Mouse (Mus musculus): ENCODE measurements around the gene Slc41a2. TPM values are rescaled to one million over a fixed set of nuclear protein-coding genes. Genes with fewer than 3 reads are reported as not detected.

The Slc41a2 gene
- polyA plus RNA-seq, 1 experiment from 2014 or later = 3.6 TPM

GRCm38 (mm10) chr10:83301687-83302086 lies 36.0 kb downstream of the Slc41a2 start:
- DNase-seq (ENCODE audit: low spot score) (no peak), ATAC-seq (no peak)
- no peaks in the 10 kb centered on the region for H3K4me1 ChIP-seq (ENCODE audit: control insufficient read depth, insufficient read depth, low read length)
- no peak overlapping the region for H3K4me2 ChIP-seq (ENCODE audit: low read length)
- no peaks in the 10 kb centered on the region for H3K27me3 ChIP-seq (replicated peaks; ENCODE audit: control insufficient read depth, insufficient read depth, low read length)
- H3K36me3 ChIP-seq (ENCODE audit: control insufficient read depth, insufficient read depth, low read length) = no peaks in the 10 kb centered on the region
- H3K4me3 ChIP-seq (ENCODE audit: low read depth, low read length) = no peak overlapping the region
- H3K9ac ChIP-seq (ENCODE audit: low read length) = no peak overlapping the region
- no peaks in the 10 kb centered on the region for H3K9me3 ChIP-seq (replicated peaks; ENCODE audit: control insufficient read depth, low read length)
- WGBS = 87% methylated on average over 4 of the region's 4 CpGs
- H3K27ac ChIP-seq (ENCODE audit: low read depth, low read length) = no peak overlapping the region

- 78% methylated on average over 3 of the region's 3 CpGs for WGBS
- H3K27ac ChIP-seq (ENCODE audit: low read depth, low read length) = no peak overlapping the region
- H3K27me3 ChIP-seq (replicated peaks; ENCODE audit: control insufficient read depth, insufficient read depth, low read length) = no peaks in the 10 kb centered on the region
- H3K9ac ChIP-seq (ENCODE audit: low read length) = no peak overlapping the region
- H3K36me3 ChIP-seq (ENCODE audit: control insufficient read depth, insufficient read depth, low read length) = no peaks in the 10 kb centered on the region
- ATAC-seq (no peak), DNase-seq (ENCODE audit: low spot score) (no peak)
- no peaks in the 10 kb centered on the region for H3K9me3 ChIP-seq (replicated peaks; ENCODE audit: control insufficient read depth, low read length)
- H3K4me1 ChIP-seq (ENCODE audit: control insufficient read depth, insufficient read depth, low read length) = no peaks in the 10 kb centered on the region
- no peak overlapping the region for H3K4me3 ChIP-seq (ENCODE audit: low read depth, low read length)
- H3K4me2 ChIP-seq (ENCODE audit: low read length) = no peak overlapping the region
These were observed 36.6 kb downstream of the Slc41a2 start for GRCm38 (mm10) chr10:83301054-83301453.

DNA sequence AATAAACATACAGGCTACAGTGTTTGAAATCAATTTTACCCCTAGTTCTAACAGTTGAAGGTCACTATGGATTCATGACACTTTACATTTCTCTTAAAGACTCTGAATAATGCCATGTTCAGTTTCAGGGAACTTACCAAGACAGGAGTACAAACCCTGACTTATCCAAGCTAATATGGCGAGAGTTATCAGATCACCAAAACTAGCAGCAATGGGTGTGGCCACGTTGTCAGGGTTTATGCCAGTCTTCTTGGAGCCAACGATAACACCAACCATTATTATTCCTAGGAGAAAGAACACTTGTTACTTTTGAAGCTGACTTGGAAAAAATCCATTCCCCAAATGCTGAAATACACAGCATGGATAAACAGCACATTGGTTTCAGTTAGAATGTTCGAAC lies 40.7 kb downstream of the Slc41a2 start:
- Histone ChIP-seq H3K9ac (ENCODE audit: low read length) (no peak overlapping the region), H3K4me3 (ENCODE audit: low read depth, low read length) (no peak overlapping the region), H3K4me2 (ENCODE audit: low read length) (no peak overlapping the region), H3K9me3 (replicated peaks; ENCODE audit: control insufficient read depth, low read length) (no peaks in the 10 kb centered on the region), H3K4me1 (ENCODE audit: control insufficient read depth, insufficient read depth, low read length) (no peaks in the 10 kb centered on the region), H3K27me3 (replicated peaks; ENCODE audit: control insufficient read depth, insufficient read depth, low read length) (no peaks in the 10 kb centered on the region), H3K27ac (ENCODE audit: low read depth, low read length) (no peak overlapping the region), H3K36me3 (ENCODE audit: control insufficient read depth, insufficient read depth, low read length) (no peaks in the 10 kb centered on the region)
- no peak for DNase-seq (ENCODE audit: low spot score)
- WGBS = 83% methylated on average over 4 of the region's 4 CpGs
- ATAC-seq = no peak

DNA sequence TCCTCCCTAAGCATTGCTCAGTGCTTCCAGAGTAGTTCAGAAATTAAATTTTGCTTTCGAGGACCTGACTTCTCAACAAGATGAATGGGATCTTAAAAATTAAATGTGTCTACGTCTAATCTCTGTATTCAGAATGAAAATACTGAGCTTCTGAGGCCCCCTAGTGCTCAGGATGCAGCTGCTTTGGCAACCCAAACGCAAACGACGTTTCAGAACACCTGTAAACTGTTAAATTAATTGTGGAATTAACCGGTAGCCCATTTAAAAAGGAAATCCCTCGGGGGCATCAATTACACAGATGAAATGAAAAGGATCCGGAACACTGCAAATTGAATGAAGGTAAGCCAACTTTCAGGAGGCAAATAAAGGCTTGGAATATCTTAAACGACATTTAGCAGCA lies 42.9 kb downstream of the Slc41a2 start:
- ATAC-seq = no peak

DNA sequence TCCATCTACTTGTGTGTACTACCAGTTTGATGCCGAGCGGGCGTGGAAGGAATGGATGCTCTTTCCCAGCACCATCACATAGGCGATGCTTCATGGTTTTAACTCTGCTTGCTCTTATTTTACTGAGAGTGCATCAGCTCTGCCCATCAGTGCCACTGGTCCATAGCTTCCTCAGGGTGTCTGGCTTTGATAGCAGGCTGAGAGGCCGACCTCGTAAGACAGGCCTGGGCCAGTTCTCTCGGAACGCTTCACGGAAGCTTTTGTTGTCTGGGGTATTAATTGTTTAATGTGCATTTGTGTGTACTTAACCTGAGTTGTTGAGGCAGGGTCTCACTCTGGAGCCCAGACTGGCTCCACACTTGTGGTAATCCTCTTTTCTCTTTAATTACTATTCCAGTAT lies 44.3 kb downstream of the Slc41a2 start:
- no peak overlapping the region for H3K4me3 ChIP-seq (ENCODE audit: low read depth, low read length)
- WGBS = 70% methylated on average over 9 of the region's 9 CpGs
- no peak for ATAC-seq
- H3K36me3 ChIP-seq (ENCODE audit: control insufficient read depth, insufficient read depth, low read length) = no peaks in the 10 kb centered on the region
- H3K4me2 ChIP-seq (ENCODE audit: low read length) = no peak overlapping the region
- H3K27me3 ChIP-seq (replicated peaks; ENCODE audit: control insufficient read depth, insufficient read depth, low read length) = no peaks in the 10 kb centered on the region
- no peaks in the 10 kb centered on the region for H3K9me3 ChIP-seq (replicated peaks; ENCODE audit: control insufficient read depth, low read length)
- H3K9ac ChIP-seq (ENCODE audit: low read length) = no peak overlapping the region
- H3K27ac ChIP-seq (ENCODE audit: low read depth, low read length) = no peak overlapping the region
- H3K4me1 ChIP-seq (ENCODE audit: control insufficient read depth, insufficient read depth, low read length) = no peaks in the 10 kb centered on the region
- no peak for DNase-seq (ENCODE audit: low spot score)

More for the DNA sequence above, 42.9 kb downstream of the Slc41a2 start:
- H3K9ac ChIP-seq (ENCODE audit: low read length) = no peak overlapping the region
- WGBS = 26% methylated on average over 9 of the region's 9 CpGs
- no peaks in the 10 kb centered on the region for H3K36me3 ChIP-seq (ENCODE audit: control insufficient read depth, insufficient read depth, low read length)
- H3K4me1 ChIP-seq (ENCODE audit: control insufficient read depth, insufficient read depth, low read length) = no peaks in the 10 kb centered on the region
- H3K4me3 ChIP-seq (ENCODE audit: low read depth, low read length) = no peak overlapping the region
- H3K27ac ChIP-seq (ENCODE audit: low read depth, low read length) = no peak overlapping the region
- no peaks in the 10 kb centered on the region for H3K27me3 ChIP-seq (replicated peaks; ENCODE audit: control insufficient read depth, insufficient read depth, low read length)
- H3K9me3 ChIP-seq (replicated peaks; ENCODE audit: control insufficient read depth, low read length) = no peaks in the 10 kb centered on the region
- no peak overlapping the region for H3K4me2 ChIP-seq (ENCODE audit: low read length)
- DNase-seq (ENCODE audit: low spot score) = peak; percentile 75

- no peak for DNase-seq (ENCODE audit: low spot score)
- 90% methylated on average over 11 of the region's 11 CpGs for WGBS
- Histone ChIP-seq H3K4me1 (ENCODE audit: control insufficient read depth, insufficient read depth, low read length) (no peaks in the 10 kb centered on the region), H3K4me2 (ENCODE audit: low read length) (no peak overlapping the region), H3K36me3 (ENCODE audit: control insufficient read depth, insufficient read depth, low read length) (no peaks in the 10 kb centered on the region), H3K27me3 (replicated peaks; ENCODE audit: control insufficient read depth, insufficient read depth, low read length) (no peaks in the 10 kb centered on the region), H3K9me3 (replicated peaks; ENCODE audit: control insufficient read depth, low read length) (no peaks in the 10 kb centered on the region), H3K9ac (ENCODE audit: low read length) (no peak overlapping the region), H3K27ac (ENCODE audit: low read depth, low read length) (no peak overlapping the region), H3K4me3 (ENCODE audit: low read depth, low read length) (no peak overlapping the region)
- ATAC-seq = no peak
These were observed 46.0 kb downstream of the Slc41a2 start for GRCm38 (mm10) chr10:83291731-83292130.

DNA sequence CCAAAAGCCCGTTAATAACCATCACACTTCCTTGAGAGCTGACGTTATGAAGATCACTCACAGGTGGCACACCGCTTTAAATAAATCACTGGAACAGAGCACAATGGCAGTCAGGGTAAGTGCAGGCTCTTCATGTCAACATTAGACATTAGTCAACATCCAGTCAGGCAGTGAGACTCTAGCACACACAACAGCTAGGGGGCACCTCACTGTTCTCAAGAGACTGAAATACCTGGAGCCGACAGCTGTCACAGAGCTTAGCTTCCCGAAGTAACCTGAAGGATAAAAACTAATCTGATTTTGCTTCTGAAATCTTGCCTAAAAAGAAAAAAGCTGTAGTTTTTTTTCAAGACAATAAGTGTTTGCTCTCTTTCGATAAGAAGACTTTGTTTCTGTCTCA lies 49.9 kb downstream of the Slc41a2 start:
- Histone ChIP-seq H3K27ac (ENCODE audit: low read depth, low read length) (no peak overlapping the region), H3K9me3 (replicated peaks; ENCODE audit: control insufficient read depth, low read length) (no peaks in the 10 kb centered on the region), H3K4me1 (ENCODE audit: control insufficient read depth, insufficient read depth, low read length) (0 out of 2 replicates have a peak, but pooled peaks cover 6% of the 10 kb centered on the region), H3K4me3 (ENCODE audit: low read depth, low read length) (no peak overlapping the region), H3K27me3 (replicated peaks; ENCODE audit: control insufficient read depth, insufficient read depth, low read length) (no peaks in the 10 kb centered on the region), H3K4me2 (ENCODE audit: low read length) (no peak overlapping the region), H3K9ac (ENCODE audit: low read length) (no peak overlapping the region), H3K36me3 (ENCODE audit: control insufficient read depth, insufficient read depth, low read length) (no peaks in the 10 kb centered on the region)
- ATAC-seq = no peak
- WGBS = 79% methylated on average over 6 of the region's 6 CpGs
- no peak for DNase-seq (ENCODE audit: low spot score)

GRCm38 (mm10) chr10:83286399-83286798 lies 51.3 kb downstream of the Slc41a2 start:
- no peak for DNase-seq (ENCODE audit: low spot score)

GRCm38 (mm10) chr10:83285724-83286256 lies 51.9 kb downstream of the Slc41a2 start:
- H3K9me3 ChIP-seq (replicated peaks; ENCODE audit: control insufficient read depth, low read length) = no peaks in the 10 kb centered on the region
- H3K4me3 ChIP-seq (ENCODE audit: low read depth, low read length) = no peak overlapping the region
- 45% methylated on average over 7 of the region's 7 CpGs for WGBS
- no peaks in the 10 kb centered on the region for H3K27me3 ChIP-seq (replicated peaks; ENCODE audit: control insufficient read depth, insufficient read depth, low read length)
- H3K9ac ChIP-seq (ENCODE audit: low read length) = no peak overlapping the region
- H3K4me1 ChIP-seq (ENCODE audit: control insufficient read depth, insufficient read depth, low read length) = 0 out of 2 replicates have a peak, but pooled peaks cover 6% of the 10 kb centered on the region
- H3K4me2 ChIP-seq (ENCODE audit: low read length) = no peak overlapping the region
- peak; percentile 15 for DNase-seq (ENCODE audit: low spot score)
- ATAC-seq = no peak
- no peak overlapping the region for H3K27ac ChIP-seq (ENCODE audit: low read depth, low read length)
- no peaks in the 10 kb centered on the region for H3K36me3 ChIP-seq (ENCODE audit: control insufficient read depth, insufficient read depth, low read length)

More at GRCm38 (mm10) chr10:83286399-83286798, 51.3 kb downstream of the Slc41a2 start:
- no peak overlapping the region for H3K4me3 ChIP-seq (ENCODE audit: low read depth, low read length)
- no peaks in the 10 kb centered on the region for H3K27me3 ChIP-seq (replicated peaks; ENCODE audit: control insufficient read depth, insufficient read depth, low read length)
- ATAC-seq = no peak
- no peak overlapping the region; the same call in 1 of the 2 replicates for H3K4me2 ChIP-seq (ENCODE audit: low read length)
- no peaks in the 10 kb centered on the region for H3K9me3 ChIP-seq (replicated peaks; ENCODE audit: control insufficient read depth, low read length)
- no peak overlapping the region for H3K27ac ChIP-seq (ENCODE audit: low read depth, low read length)
- H3K9ac ChIP-seq (ENCODE audit: low read length) = no peak overlapping the region
- 0 out of 2 replicates have a peak, but pooled peaks cover 6% of the 10 kb centered on the region for H3K4me1 ChIP-seq (ENCODE audit: control insufficient read depth, insufficient read depth, low read length)
- no peaks in the 10 kb centered on the region for H3K36me3 ChIP-seq (ENCODE audit: control insufficient read depth, insufficient read depth, low read length)
- 50% methylated on average over 7 of the region's 7 CpGs for WGBS
